Mouse (Mus musculus): ENCODE results near the gene Pfkfb2.
"Not testable (repeated sequence)": the region's sequence is repeated elsewhere in the genome, so short reads cannot be mapped to it uniquely, and the experiment has no call there.

Gene Pfkfb2

GRCm38 (mm10) chr1:130698601-130699000 is 30.5 kb downstream of the Pfkfb2 start:
- no peak for DNase-seq (ENCODE audit: low read depth, low spot score)

- DNase-seq (ENCODE audit: low read depth, low spot score), result no peak
Observed at GRCm38 (mm10) chr1:130683905-130684304, 45.1 kb downstream of the Pfkfb2 start.

GRCm38 (mm10) chr1:130681656-130682413 is 47.2 kb downstream of the Pfkfb2 start:
- DNase-seq (ENCODE audit: low read depth, low spot score), result no peak

GRCm38 (mm10) chr1:130681075-130681474 is 48.0 kb downstream of the Pfkfb2 start:
- DNase-seq (ENCODE audit: low read depth, low spot score), result no peak

- no peak for DNase-seq (ENCODE audit: low read depth, low spot score)
Observed at GRCm38 (mm10) chr1:130678551-130678950, 50.5 kb downstream of the Pfkfb2 start.

GRCm38 (mm10) chr1:130663576-130663975 is 65.5 kb downstream of the Pfkfb2 start:
- not testable (repeated sequence) for DNase-seq (ENCODE audit: low read depth, low spot score)

GRCm38 (mm10) chr1:130661454-130661853 is 67.6 kb downstream of the Pfkfb2 start, which contains the start of gene C4bp:
Gene C4bp (minus strand): TSS chr1:130661632.
- no peak for DNase-seq (ENCODE audit: low read depth, low spot score)

GRCm38 (mm10) chr1:130659641-130660040 is 69.4 kb downstream of the Pfkfb2 start:
- not testable (repeated sequence) for DNase-seq (ENCODE audit: low read depth, low spot score)

- no peak for DNase-seq (ENCODE audit: low read depth, low spot score)
Observed at GRCm38 (mm10) chr1:130644103-130644502, 85.0 kb downstream of the Pfkfb2 start.

- no peak for DNase-seq (ENCODE audit: low read depth, low spot score)
Observed at GRCm38 (mm10) chr1:130640967-130641366, 88.1 kb downstream of the Pfkfb2 start.

Measured in telencephalon, adult 2 months (tissue).